Mouse (Mus musculus) hindbrain, embryonic 12.5 days (tissue): Measurements from ENCODE around the gene Hspa5. TPM values are rescaled to one million over a fixed set of nuclear protein-coding genes. Genes with fewer than 3 reads are reported as not detected.
"Not testable (repeated sequence)": the region's sequence is repeated elsewhere in the genome, so short reads cannot be mapped to it uniquely, and the experiment has no call there.

Source experiments
- ATAC-seq: fragments of 200-750 bp; cut with Nextera tagmentation; 2 replicates; pipeline ENCODE4 v1.8.0; 2017; ENCODE audit warnings: moderate TSS enrichment; ENCODE audit not compliant: low FRiP score
- H3K27ac ChIP-seq: fragments of 300-500 bp; sonication (generic); 2 replicates; pipeline ENCODE4 v1.5.1; 2016; ENCODE audit warnings: mild to moderate bottlenecking
- H3K27me3 ChIP-seq: fragments of 300-500 bp; sonication (generic); 2 replicates; pipeline ENCODE4 v1.6.1; 2016; ENCODE audit warnings: mild to moderate bottlenecking
- H3K36me3 ChIP-seq: fragments of 300-500 bp; sonication (generic); 2 replicates; pipeline ENCODE4 v1.6.1; 2016; ENCODE audit warnings: mild to moderate bottlenecking
- H3K4me1 ChIP-seq: fragments of 300-500 bp; sonication (generic); 2 replicates; pipeline ENCODE4 v1.6.1; 2016
- H3K4me2 ChIP-seq: fragments of 300-500 bp; sonication (generic); replicated peaks from 2 replicates; pipeline ENCODE4 v1.6.1; 2016; ENCODE audit warnings: mild to moderate bottlenecking
- H3K4me3 ChIP-seq: fragments of 300-500 bp; sonication (generic); 2 replicates; pipeline ENCODE4 v1.5.1; 2016; ENCODE audit warnings: mild to moderate bottlenecking
- H3K9ac ChIP-seq: fragments of 300-500 bp; sonication (generic); 2 replicates; pipeline ENCODE4 v1.6.1; 2016; ENCODE audit warnings: mild to moderate bottlenecking, moderate library complexity
- H3K9me3 ChIP-seq: fragments of 300-500 bp; sonication (generic); replicated peaks from 2 replicates; pipeline ENCODE4 v1.6.1; 2016; ENCODE audit warnings: mild to moderate bottlenecking
- WGBS: fragments of 180-500 bp; shearing (Covaris S2); methylation state at CpG from one replicate; pipeline ENCODE4 v1.1.7; 2016; 5-methylcytosine and 5-hydroxymethylcytosine counted together
- polyA plus RNA-seq: library from polyadenylated mRNA; unstranded; fragments of >200 nt; fragmentation: Nextera tagmentation; extraction: Ambion mirVana; gene quantifications from 2 replicates; pipeline ENCODE4 v1.2.1, GENCODE M21; 2016

The Hspa5 gene
- polyA plus RNA-seq, 1 experiment from 2014 or later, result 735 TPM

GRCm38 (mm10) chr2:34802565-34803245 lies 30.9 kb downstream of the Hspa5 start:
- Histone ChIP-seq H3K27ac (peak overlapping the region; percentile 93), H3K4me2 (peak overlapping the region; percentile 74), H3K36me3 (peaks cover 10% of the 10 kb centered on the region), H3K4me3 (peak overlapping the region; percentile 67), H3K9ac (peak overlapping the region; percentile 78), H3K4me1 (peaks cover 14% of the 10 kb centered on the region)
- H3K27me3 ChIP-seq, H3K9me3 ChIP-seq: not testable (repeated sequence)
- 1% methylated on average over 30 of the region's 32 CpGs for WGBS
- ATAC-seq, result peak; percentile 76

- Histone ChIP-seq H3K9ac (peak overlapping the region; percentile 35; the same call in 1 of the 2 replicates), H3K4me2 (peak overlapping the region; percentile 74), H3K27me3 (no peaks in the 10 kb centered on the region), H3K27ac (no peak overlapping the region), H3K4me1 (peaks cover 12% of the 10 kb centered on the region), H3K4me3 (peak overlapping the region; percentile 4; the same call in 1 of the 2 replicates), H3K9me3 (no peaks in the 10 kb centered on the region), H3K36me3 (peaks cover 17% of the 10 kb centered on the region)
- 80% methylated on average over 3 of the region's 3 CpGs for WGBS
- ATAC-seq, result no peak
Observed at GRCm38 (mm10) chr2:34803746-34804145, 32.0 kb downstream of the Hspa5 start.

- no peaks in the 10 kb centered on the region for H3K27me3 ChIP-seq
- H3K4me1 ChIP-seq, result peaks cover 12% of the 10 kb centered on the region
- H3K4me3 ChIP-seq, result no peak overlapping the region
- peak overlapping the region; percentile 74; the same call in 1 of the 2 replicates for H3K4me2 ChIP-seq
- 99% methylated on average over 2 of the region's 2 CpGs for WGBS
- H3K9ac ChIP-seq, result no peak overlapping the region
- ATAC-seq, result no peak
- no peak overlapping the region for H3K27ac ChIP-seq
- peaks cover 21% of the 10 kb centered on the region for H3K36me3 ChIP-seq
- H3K9me3 ChIP-seq, result no peaks in the 10 kb centered on the region
Observed at GRCm38 (mm10) chr2:34804172-34804571, 32.4 kb downstream of the Hspa5 start.

GRCm38 (mm10) chr2:34804815-34805214 lies 33.0 kb downstream of the Hspa5 start:
- no peak overlapping the region for H3K4me3 ChIP-seq
- H3K27ac ChIP-seq, result no peak overlapping the region
- H3K27me3 ChIP-seq, result no peaks in the 10 kb centered on the region
- no peak overlapping the region for H3K4me2 ChIP-seq
- H3K4me1 ChIP-seq, result peaks cover 12% of the 10 kb centered on the region
- no peak overlapping the region for H3K9ac ChIP-seq
- no peaks in the 10 kb centered on the region for H3K9me3 ChIP-seq
- no peak for ATAC-seq
- 96% methylated on average over 1 of the region's 1 CpGs for WGBS
- peaks cover 23% of the 10 kb centered on the region for H3K36me3 ChIP-seq

GRCm38 (mm10) chr2:34805364-34805950 lies 33.7 kb downstream of the Hspa5 start:
- Histone ChIP-seq H3K4me1 (peaks cover 12% of the 10 kb centered on the region), H3K27ac (no peak overlapping the region), H3K9me3 (no peaks in the 10 kb centered on the region), H3K4me2 (no peak overlapping the region), H3K36me3 (peaks cover 24% of the 10 kb centered on the region), H3K9ac (no peak overlapping the region), H3K27me3 (no peaks in the 10 kb centered on the region), H3K4me3 (no peak overlapping the region)
- 90% methylated on average over 10 of the region's 10 CpGs for WGBS
- ATAC-seq, result no peak

- ATAC-seq, result no peak
- H3K36me3 ChIP-seq, result peaks cover 46% of the 10 kb centered on the region
- H3K4me3 ChIP-seq, result no peak overlapping the region
- H3K27ac ChIP-seq, result no peak overlapping the region
- 97% methylated on average over 2 of the region's 2 CpGs for WGBS
- no peak overlapping the region for H3K9ac ChIP-seq
- H3K4me2 ChIP-seq, result no peak overlapping the region
- no peaks in the 10 kb centered on the region for H3K9me3 ChIP-seq
- no peaks in the 10 kb centered on the region for H3K27me3 ChIP-seq
- peaks cover 12% of the 10 kb centered on the region for H3K4me1 ChIP-seq
Observed at GRCm38 (mm10) chr2:34808057-34808456, 36.3 kb downstream of the Hspa5 start.

GRCm38 (mm10) chr2:34809568-34809967 lies 37.8 kb downstream of the Hspa5 start:
- no peak overlapping the region for H3K4me2 ChIP-seq
- no peak for ATAC-seq
- no peaks in the 10 kb centered on the region for H3K9me3 ChIP-seq
- 96% methylated on average over 1 of the region's 1 CpGs for WGBS
- H3K9ac ChIP-seq, result no peak overlapping the region
- H3K27me3 ChIP-seq, result no peaks in the 10 kb centered on the region
- no peak overlapping the region for H3K4me3 ChIP-seq
- 0 out of 2 replicates have a peak, but pooled peaks cover under 1% of the 10 kb centered on the region for H3K4me1 ChIP-seq
- H3K27ac ChIP-seq, result no peak overlapping the region
- H3K36me3 ChIP-seq, result peaks cover 60% of the 10 kb centered on the region

- H3K36me3 ChIP-seq, result peaks cover 60% of the 10 kb centered on the region
- H3K9ac ChIP-seq, result no peak overlapping the region
- H3K4me2 ChIP-seq, result no peak overlapping the region
- H3K27ac ChIP-seq, result no peak overlapping the region
- WGBS, result 97% methylated on average over 3 of the region's 3 CpGs
- H3K27me3 ChIP-seq, result no peaks in the 10 kb centered on the region
- ATAC-seq, result no peak
- no peaks in the 10 kb centered on the region for H3K4me1 ChIP-seq
- no peak overlapping the region for H3K4me3 ChIP-seq
- H3K9me3 ChIP-seq, result no peaks in the 10 kb centered on the region
Observed at GRCm38 (mm10) chr2:34810775-34811174, 39.0 kb downstream of the Hspa5 start.

- H3K36me3 ChIP-seq, result peaks cover 67% of the 10 kb centered on the region
- no peak overlapping the region for H3K27ac ChIP-seq
- no peak overlapping the region for H3K9ac ChIP-seq
- H3K4me3 ChIP-seq, result no peak overlapping the region
- ATAC-seq, result no peak
- no peaks in the 10 kb centered on the region for H3K9me3 ChIP-seq
- WGBS, result 89% methylated on average over 7 of the region's 7 CpGs
- no peaks in the 10 kb centered on the region for H3K27me3 ChIP-seq
- no peaks in the 10 kb centered on the region for H3K4me1 ChIP-seq
- no peak overlapping the region for H3K4me2 ChIP-seq
Observed at GRCm38 (mm10) chr2:34812706-34813105, 40.9 kb downstream of the Hspa5 start.

GRCm38 (mm10) chr2:34815893-34816292 lies 44.1 kb downstream of the Hspa5 start:
- not testable (repeated sequence) for H3K27ac ChIP-seq, H3K9ac ChIP-seq, ATAC-seq, H3K4me2 ChIP-seq, H3K4me1 ChIP-seq, H3K27me3 ChIP-seq, H3K4me3 ChIP-seq, H3K9me3 ChIP-seq
- WGBS, result 93% methylated on average over 2 of the region's 2 CpGs
- H3K36me3 ChIP-seq, result peaks cover 69% of the 10 kb centered on the region

GRCm38 (mm10) chr2:34818492-34818891 lies 46.7 kb downstream of the Hspa5 start:
- peaks cover 61% of the 10 kb centered on the region for H3K36me3 ChIP-seq

GRCm38 (mm10) chr2:34825827-34826459 lies 54.2 kb downstream of the Hspa5 start, which contains the start of gene Fbxw2:
Gene Fbxw2, minus strand, starts transcription at chr2:34826311.
- Histone ChIP-seq H3K4me3 (peak within 1 kb of the TSS; percentile 77), H3K4me1 (peaks cover 17% of the 10 kb centered on the region), H3K36me3 (peaks cover 14% of the 10 kb centered on the region), H3K27ac (peak within 1 kb of the TSS; percentile 76), H3K27me3 (peaks cover 11% of the 10 kb centered on the region), H3K9ac (peak within 1 kb of the TSS; percentile 81), H3K4me2 (peak within 1 kb of the TSS; percentile 90), H3K9me3 (no peaks in the 10 kb centered on the region)
- ATAC-seq, result peak; percentile 96
- WGBS, result under 1% methylated on average over 57 of the region's 57 CpGs

More at GRCm38 (mm10) chr2:34818492-34818891, 46.7 kb downstream of the Hspa5 start:
- WGBS, result 91% methylated on average over 2 of the region's 2 CpGs
- Histone ChIP-seq H3K27me3 (no peaks in the 10 kb centered on the region), H3K4me3 (no peak overlapping the region), H3K9ac (no peak overlapping the region), H3K4me2 (no peak overlapping the region), H3K4me1 (no peaks in the 10 kb centered on the region), H3K27ac (no peak overlapping the region), H3K9me3 (no peaks in the 10 kb centered on the region)
- ATAC-seq, result no peak
